Mouse (Mus musculus): ENCODE data around the gene Haus8.
"Not testable (repeated sequence)": the region's sequence is repeated elsewhere in the genome, so short reads cannot be mapped to it uniquely, and the experiment has no call there.

Gene Haus8

GRCm38 (mm10) chr8:71272286-71273150 is at the start of gene Haus8, which contains the start of gene Myo9b:
Gene Haus8, minus strand, starts transcription at chr8:71272934.
Gene Myo9b, plus strand, starts transcription at chr8:71272714.
- DNase-seq = peak; percentile 88 to 92

GRCm38 (mm10) chr8:71319760-71320159 is 47.0 kb upstream of the Haus8 start:
- DNase-seq = not testable (repeated sequence)

- not testable (repeated sequence) for DNase-seq
These were observed 45.9 kb upstream of the Haus8 start for GRCm38 (mm10) chr8:71318610-71319009.

GRCm38 (mm10) chr8:71316486-71317031 is 43.8 kb upstream of the Haus8 start:
- no peak for DNase-seq

- DNase-seq = no peak
These were observed 43.2 kb upstream of the Haus8 start for GRCm38 (mm10) chr8:71315972-71316371.

- DNase-seq = no peak
These were observed 41.2 kb upstream of the Haus8 start for GRCm38 (mm10) chr8:71313951-71314350.

- DNase-seq = peak in 1 of 2 experiments; percentile 21
These were observed 40.0 kb upstream of the Haus8 start for GRCm38 (mm10) chr8:71312700-71313099.

GRCm38 (mm10) chr8:71310446-71310845 is 37.7 kb upstream of the Haus8 start:
- DNase-seq = no peak

- DNase-seq = no peak
These were observed 35.2 kb upstream of the Haus8 start for GRCm38 (mm10) chr8:71307913-71308312.

- DNase-seq = no peak
These were observed 34.6 kb upstream of the Haus8 start for GRCm38 (mm10) chr8:71307371-71307770.

- DNase-seq = no peak
These were observed 33.3 kb upstream of the Haus8 start for GRCm38 (mm10) chr8:71305988-71306387.

- no peak for DNase-seq
These were observed 30.9 kb upstream of the Haus8 start for GRCm38 (mm10) chr8:71303632-71304031.

GRCm38 (mm10) chr8:71302788-71303187 is 30.1 kb upstream of the Haus8 start:
- DNase-seq = no peak

GRCm38 (mm10) chr8:71299716-71300115 is 27.0 kb upstream of the Haus8 start:
- no peak for DNase-seq

- DNase-seq = no peak
These were observed 24.7 kb upstream of the Haus8 start for GRCm38 (mm10) chr8:71297439-71297838.

- no peak for DNase-seq
These were observed 24.1 kb upstream of the Haus8 start for GRCm38 (mm10) chr8:71296784-71297183.

- no peak for DNase-seq
These were observed 23.5 kb upstream of the Haus8 start for GRCm38 (mm10) chr8:71296188-71296621.

- not testable (repeated sequence) for DNase-seq
These were observed 21.2 kb upstream of the Haus8 start for GRCm38 (mm10) chr8:71293930-71294329.

- no peak for DNase-seq
These were observed 18.6 kb upstream of the Haus8 start for GRCm38 (mm10) chr8:71291351-71291750.

GRCm38 (mm10) chr8:71290911-71291310 is 18.2 kb upstream of the Haus8 start:
- no peak for DNase-seq

GRCm38 (mm10) chr8:71290211-71290610 is 17.5 kb upstream of the Haus8 start:
- DNase-seq = no peak

GRCm38 (mm10) chr8:71289098-71289497 is 16.4 kb upstream of the Haus8 start:
- no peak for DNase-seq

- DNase-seq = no peak
These were observed 15.8 kb upstream of the Haus8 start for GRCm38 (mm10) chr8:71288441-71288949.

- not testable (repeated sequence) for DNase-seq
These were observed 13.5 kb upstream of the Haus8 start for GRCm38 (mm10) chr8:71286223-71286622.

Data from cerebellum, postnatal 36 days (tissue).